Mouse (Mus musculus): ENCODE results near the gene Gm29106. TPM values are rescaled to one million over a fixed set of nuclear protein-coding genes. Genes with fewer than 3 reads are reported as not detected.

Gene Gm29106
- polyA plus RNA-seq (2012; rRNA removed) = not detected in 2 replicates

GRCm38 (mm10) chr1:118176242-118176641, at the start of gene Gm29106:
Gene Gm29106 (plus strand): TSS chr1:118176542.

Other genes starting within 250 kb of the Gm29106 start
- gene Gm28168, start 248.5 kb upstream of the Gm29106 start, polyA plus RNA-seq (2012; rRNA removed) = not detected in 2 replicates
- not detected in 2 replicates for gene Gm7145, start 210.6 kb upstream of the Gm29106 start, polyA plus RNA-seq (2012; rRNA removed)
- gene Tsn, start 135.2 kb downstream of the Gm29106 start, polyA plus RNA-seq (2012; rRNA removed) = 24.9 and 28.1 TPM in 2 replicates
- 18.8 TPM in 2 replicates for gene Nifk, start 145.3 kb downstream of the Gm29106 start, polyA plus RNA-seq (2012; rRNA removed)
- 4.6 and 6.3 TPM in 2 replicates for gene Clasp1, start 212.5 kb downstream of the Gm29106 start, polyA plus RNA-seq (2012; rRNA removed)